Mouse (Mus musculus) cerebellum, adult 18-20 months (tissue): ENCODE data around the gene Dot1l.

Experiments used
- DNase-seq, 2 experiments: peaks; one replicate each; pipeline ENCODE4 v3.0.0; 2021

Gene Dot1l

DNA sequence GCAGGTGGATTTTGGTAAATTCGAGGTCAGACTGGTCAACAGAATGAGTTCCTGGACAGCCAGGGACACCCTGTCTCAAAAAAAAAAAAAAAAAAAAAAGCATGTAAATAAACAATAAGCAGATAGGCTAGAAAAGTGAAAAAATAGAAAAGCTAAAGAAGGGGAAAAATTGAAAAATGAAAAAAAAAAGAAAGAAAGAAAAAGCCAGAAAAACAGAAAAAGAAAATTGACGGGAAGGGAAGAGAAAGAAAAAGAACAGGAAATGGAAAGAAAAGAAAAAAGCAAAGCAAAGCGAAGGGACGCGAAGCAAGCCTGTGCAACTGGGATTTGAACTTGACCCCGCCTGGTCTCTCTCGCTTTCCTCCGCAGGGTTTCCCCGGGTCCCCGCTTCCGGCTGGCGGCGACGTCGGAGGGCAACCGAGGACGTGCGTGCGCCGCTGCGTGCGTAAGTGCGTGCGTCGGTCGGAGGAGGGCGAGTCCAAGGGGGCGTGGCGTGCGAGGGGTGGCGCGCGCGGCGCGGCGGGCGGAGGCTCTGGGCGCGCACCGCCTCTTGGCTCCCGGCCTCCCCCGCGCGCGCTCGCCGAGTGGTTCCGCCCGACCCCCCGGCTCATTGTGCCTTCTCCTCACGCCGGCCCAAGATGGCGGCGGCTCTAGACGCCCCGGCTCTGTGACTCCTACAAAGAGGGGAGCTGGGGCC, at the start of gene Dot1l:
Gene Dot1l, plus strand, starts transcription at position 613 of the 697 bp plus-strand sequence.
- DNase-seq = peak; percentile 98 to 100

DNA sequence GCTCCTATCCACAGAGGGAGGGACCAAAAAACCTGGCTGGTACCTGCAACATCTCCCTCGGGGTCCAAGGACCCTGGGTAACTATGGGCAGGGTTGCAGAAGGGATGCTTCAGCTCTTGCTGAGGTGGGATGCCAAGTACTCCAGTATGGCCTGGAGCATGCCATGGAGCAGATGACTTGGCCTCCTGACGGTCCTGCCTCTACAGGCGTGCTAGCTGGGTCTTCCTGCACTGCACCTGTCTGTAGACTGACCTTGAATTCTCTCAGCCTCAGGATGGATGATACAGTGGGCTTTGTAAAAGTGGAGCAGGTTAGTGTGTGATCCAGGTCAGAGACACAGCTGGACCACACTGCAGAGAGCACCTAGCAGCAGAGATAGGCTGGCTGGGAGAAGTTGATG, 49.5 kb upstream of the Dot1l start:
- no peak for DNase-seq

DNA sequence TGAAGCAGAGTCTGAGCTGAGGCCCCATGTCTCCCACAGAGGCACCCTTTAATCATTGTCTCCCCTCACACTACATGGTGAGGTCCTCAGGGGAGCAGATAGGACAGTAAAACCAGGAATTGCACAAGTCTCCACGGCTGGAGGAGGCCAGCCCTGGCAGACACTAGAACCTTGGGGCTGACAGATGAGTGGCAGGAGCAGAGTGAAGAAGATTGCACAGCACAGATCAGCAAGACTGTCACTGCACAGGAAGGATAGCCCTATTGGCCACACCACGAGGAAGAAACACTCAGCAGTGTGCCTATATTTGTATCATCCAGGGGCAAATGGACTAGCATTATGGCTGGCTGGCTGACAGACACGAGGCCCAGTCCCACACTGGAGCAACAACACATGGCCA, 44.2 kb upstream of the Dot1l start:
- no peak for DNase-seq

DNA sequence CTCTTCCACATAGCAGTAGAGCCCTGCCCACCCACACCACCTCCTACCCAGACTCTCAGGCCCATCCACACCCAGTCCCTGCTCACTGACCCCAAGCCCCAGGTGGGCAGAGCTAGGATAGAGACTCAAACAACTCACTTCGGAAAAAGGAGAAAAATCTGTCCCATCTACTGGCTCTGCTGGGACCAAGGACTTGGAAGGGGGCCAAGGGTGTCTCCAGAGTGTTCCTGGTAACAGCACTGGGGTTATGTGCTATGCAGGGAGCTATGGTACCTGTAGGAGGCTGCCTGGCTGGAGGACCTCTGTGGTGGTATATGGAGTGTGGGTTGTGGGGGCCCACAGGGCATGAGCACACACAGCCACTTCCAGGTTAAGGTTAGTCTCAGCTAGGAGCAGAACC, 37.7 kb upstream of the Dot1l start:
- no peak for DNase-seq

DNA sequence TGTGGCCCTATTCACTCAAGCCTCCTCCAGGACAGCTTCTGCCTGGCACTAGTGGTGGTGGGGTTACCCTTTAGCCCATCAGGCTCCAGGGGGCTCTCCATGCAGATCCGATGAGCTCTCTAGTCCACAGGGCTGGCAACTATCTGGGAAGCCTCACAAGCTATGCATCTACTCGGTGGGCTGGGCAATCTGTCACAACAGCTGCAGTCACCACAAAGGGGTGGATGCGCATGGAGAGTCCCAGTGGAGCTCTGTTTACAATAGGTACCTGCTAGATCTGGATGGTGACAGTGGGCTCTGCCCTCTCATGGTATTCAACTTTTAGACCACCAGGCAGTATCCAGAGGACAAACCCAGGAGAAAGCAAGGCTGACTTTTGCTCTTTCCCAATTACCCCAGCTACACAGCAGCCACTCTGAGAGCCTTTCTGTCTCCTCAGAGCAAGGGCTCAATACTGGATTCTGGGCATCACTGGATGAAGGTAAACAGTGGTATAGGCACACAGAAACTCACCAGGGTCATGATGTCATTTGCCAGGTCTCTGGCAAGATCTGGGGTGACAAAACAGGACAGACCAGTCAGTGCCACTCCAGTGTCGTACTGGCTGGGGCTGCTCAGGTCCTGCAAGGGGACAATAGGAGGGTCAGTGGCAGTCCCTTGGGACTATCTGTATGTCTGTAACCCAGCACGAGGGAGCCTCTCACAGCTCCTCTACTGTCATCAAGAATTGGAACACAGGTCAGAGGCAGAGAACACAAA, 27.5 kb upstream of the Dot1l start:
- DNase-seq = no peak

DNA sequence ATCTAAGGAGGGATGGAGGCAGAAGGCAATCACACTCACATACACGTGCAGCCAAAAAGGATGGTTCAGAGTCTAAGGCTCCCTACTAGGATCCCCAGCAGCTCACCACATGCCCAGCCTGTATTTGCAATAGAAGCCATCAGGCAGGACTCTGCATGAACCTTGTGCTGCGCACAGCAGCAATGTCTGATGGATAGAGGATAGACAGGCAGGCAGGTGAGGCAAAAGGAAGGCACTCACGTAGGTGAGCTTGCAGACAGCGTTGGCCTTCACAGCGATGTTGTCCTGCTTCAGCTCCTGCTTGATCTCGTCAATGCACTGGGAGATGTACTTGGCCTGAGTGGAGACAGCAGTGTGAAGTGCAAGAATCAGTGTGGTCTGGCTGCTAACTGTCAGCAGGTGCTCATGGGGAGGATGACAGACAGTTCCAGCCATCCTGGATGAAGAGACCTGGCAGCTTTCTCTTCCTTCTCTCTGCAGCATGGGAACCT, 22.4 kb upstream of the Dot1l start:
- peak; percentile 44 to 57 for DNase-seq

DNA sequence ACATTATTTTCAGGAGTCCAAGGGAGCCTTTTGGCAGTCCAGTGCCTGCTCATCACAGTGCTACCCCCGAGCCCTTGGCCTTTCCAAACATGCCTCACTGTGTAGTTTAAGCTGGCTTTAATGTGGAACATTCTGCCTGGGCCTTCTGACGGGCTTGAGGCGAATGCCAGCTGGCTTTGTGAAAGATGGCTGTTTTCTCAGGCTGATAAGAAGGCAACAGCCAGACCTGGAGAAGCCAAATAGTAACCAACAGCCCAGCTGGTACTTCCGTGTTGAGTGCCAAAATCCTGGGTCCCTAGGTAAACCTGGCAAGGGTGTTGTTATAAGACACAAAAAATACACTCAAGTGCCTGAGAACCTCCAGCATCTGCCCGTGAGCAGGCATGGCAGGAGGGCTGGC, 18.3 kb upstream of the Dot1l start:
- peak; percentile 61 to 71 for DNase-seq

DNA sequence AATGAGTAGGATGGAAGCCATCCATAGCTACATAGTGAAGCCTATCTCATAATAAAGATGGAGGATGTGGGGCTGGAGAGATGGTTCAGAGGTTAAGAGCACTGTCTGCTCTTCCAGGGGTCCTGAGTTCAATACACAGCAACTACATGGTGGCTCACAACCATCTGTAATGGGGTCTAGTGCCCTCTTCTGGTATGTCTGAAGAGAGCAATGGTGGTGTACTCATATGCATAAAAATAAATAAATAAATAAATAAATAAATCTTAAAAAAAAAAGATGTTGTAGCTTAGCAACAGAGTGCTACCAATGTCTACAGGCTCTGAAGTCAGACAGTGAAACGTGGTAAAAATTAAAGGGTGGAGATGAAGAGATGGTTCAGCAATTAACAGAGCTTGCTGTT, 16.3 kb upstream of the Dot1l start:
- no peak for DNase-seq

DNA sequence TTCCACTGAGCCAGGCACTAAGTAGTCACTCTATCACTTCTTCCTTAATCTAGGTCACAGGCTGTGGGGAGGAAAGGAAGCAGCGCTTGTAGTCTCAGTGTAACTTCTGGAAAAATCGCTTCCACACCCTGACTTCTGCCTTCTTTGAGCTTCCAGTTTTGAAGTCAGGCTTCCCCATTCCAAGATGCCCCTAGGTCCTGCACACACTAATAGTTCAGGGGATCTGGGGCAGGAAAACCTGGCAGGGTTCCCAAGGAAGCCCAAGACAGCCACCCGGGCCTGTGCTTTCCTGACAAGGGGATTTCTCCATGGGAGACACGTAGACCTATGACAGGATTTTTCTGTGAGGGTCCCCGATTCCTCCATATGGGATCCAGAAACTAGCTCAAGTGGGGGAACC, 13.9 kb upstream of the Dot1l start:
- peak; percentile 32 to 52 for DNase-seq

DNA sequence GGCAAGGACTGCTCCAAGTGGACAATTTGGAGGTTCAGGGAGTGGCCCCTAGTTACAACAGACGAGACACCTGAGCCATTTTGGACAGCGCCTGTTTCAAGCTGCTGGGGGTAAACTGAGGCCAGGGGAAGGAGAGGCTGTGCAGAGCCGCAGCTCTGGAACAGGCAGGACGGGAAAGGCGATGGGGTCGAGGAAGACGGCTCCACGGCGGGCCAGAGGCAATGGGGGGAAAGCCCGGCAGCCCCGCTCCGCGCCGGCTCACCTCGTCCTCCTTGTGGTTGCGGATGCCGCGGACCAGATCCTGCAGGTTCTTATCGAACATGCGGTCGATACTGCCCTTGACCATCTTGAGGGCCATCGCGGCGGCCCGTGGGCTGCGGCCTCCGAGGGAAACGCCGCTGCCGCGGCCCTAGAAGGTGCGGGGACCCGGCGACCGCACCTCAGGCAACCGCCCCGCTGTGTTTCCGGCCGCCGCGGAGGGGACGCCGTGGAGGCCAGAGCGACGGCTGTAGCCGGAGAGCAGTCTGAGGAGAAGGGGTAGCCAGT, 13.3 kb upstream of the Dot1l start:
- peak in 1 of 2 experiments; percentile 22 for DNase-seq

DNA sequence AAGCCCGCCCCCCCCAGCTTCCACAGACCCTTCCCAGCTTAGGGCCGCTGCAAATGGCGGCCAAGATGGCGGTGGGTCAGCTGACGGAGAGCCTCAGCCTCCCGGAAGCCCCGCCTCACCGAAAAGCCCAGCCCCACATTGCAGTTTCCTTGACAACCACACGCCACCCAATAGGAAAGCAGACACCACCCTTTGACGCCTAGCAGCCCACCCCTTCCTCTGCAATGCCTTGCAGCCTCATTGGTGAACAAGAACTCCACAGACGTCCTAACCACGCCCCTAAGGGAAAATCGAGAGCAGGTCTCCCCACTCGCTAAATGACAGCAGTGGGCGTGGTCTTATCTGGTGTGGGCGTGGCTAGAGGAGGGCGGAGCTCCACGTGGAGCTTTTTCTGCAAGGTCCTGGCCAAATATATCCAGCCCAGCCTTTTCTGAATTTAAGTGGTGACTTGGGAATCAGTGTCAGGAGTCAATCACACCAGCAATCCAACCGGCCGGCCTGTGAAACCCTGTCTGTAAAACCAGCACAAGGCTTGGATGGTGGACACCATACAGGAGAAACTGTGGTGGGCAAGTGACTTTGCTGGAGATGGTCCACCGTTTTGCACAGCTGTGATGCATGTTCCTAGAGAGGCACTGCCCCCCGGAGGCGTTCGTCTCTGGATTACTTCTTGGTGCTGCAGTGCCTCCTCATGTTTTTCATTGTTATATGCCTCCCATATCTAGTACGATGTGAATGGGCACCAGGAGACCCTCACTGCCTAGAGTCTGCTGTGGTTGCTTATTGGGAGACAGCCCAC, 12.6 kb upstream of the Dot1l start, which contains the start of gene Ap3d1:
Gene Ap3d1, minus strand, starts transcription at position 85 of the 799 bp plus-strand sequence.
- DNase-seq = peak; percentile 95 to 99

DNA sequence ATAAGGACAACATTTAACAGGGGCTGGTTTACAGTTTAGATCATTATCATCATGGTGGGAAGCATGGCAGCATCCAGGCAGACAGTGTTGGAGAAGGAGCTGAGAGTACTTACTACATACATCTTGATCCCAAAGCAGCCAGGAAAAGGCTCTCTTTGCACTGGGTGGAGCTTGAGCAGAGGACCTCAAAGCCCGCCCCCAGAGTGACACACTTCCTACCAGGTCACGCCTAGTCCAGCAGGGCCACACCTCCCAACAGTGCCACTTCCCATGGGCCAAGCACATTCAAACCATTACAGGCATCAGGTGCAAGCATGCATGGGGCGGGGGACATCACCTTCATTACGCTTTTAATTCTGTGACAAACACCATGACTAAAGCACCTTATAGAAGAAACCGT, 10.7 kb upstream of the Dot1l start:
- peak in 1 of 2 experiments; percentile 31 for DNase-seq

DNA sequence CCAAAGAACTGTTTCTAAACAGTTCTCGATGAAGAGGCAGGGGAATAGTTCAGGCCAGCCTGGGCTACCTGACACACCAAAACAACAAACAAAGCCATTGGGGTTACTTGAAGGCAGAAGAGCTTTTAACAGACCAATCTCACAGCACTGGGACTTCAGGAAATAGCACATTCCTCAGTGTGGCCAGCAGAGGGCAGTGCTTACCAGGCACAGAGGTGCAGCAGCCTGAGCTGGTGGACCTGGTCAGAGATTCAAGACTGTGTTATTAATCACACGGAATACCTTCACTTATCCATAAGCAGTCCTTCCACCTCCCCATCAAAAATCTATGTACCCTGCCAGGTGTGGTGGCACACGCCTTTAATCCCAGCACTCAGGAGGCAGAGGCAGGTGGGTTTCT, 7.6 kb upstream of the Dot1l start:
- peak; percentile 86 to 90 for DNase-seq

DNA sequence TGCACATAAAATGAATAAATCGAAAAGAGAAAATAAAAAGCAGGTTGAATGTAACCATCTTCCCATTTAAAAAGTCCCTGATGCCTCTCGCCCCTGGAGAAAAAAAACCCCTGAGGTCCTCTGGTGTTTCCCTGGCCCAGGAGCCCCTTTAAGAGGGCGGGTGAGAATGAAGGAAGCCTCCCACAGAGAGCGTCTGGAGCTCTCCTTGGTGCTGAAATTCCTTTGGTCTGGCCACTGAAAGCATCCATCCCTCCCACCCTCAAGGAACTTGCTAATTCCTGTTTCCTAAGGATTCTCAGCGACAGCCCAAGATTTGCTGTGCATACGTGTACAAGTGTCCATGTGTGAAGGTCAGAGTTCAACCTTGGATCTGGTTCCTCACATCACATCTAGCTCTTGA, 6.4 kb upstream of the Dot1l start:
- no peak for DNase-seq

DNA sequence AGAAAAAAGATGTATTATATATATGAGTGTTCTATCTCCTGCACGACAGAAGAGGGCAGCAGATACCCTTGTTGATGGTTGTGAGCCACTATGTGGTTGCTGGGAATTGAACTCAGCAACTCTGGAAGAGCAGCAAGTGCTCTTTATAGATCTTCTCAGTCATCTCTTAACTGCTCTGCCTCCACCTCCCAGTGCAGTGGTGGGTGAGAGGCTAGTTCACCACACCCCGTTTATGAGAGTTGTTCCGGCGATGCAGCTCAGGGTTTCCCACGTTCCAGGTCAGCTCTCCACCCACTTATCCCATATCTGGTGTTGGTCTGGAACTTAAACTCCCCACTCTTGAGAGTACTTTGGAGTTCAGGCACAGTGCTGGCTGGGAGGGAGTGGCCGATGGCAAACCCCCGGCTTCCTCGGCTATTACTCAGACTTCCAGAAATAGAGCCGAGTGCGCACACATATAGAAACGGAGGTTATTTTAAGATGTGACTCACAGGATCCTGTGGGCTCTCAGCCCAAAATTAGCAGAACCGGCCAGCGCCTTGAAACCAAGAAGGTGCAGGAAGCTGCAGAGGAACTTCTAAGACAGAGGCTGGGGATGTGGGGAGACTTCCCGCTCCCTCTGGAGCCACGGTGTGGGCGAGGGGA, 3.7 kb upstream of the Dot1l start:
- DNase-seq = peak; percentile 62 to 69

DNA sequence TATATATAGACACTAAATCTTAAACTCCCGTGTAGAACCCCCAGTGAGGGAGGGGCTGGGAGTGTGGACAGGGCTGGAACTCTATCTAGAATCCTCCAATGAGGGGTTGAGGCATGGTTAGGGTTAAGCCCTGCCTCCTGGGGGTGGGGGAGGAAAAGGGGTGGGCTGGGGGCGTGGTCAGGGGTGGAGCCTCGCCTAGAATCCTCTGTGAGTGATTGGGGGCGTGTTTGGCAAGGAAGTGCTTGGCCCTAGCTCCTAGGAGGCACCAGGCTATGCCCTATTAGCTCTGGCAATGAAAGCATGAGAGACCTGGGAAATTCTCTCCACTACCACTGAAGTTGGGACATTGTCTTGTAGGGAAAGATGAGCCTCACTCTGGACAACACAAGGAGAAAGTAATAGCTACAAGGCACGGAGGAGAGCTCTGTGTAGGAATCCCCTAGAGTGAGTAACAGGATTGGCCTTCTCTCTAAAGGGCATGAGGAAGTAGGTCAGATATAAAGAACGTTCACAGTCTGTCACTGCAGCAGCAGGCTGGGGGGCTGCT, 2.9 kb upstream of the Dot1l start:
- DNase-seq = peak; percentile 48 to 52

DNA sequence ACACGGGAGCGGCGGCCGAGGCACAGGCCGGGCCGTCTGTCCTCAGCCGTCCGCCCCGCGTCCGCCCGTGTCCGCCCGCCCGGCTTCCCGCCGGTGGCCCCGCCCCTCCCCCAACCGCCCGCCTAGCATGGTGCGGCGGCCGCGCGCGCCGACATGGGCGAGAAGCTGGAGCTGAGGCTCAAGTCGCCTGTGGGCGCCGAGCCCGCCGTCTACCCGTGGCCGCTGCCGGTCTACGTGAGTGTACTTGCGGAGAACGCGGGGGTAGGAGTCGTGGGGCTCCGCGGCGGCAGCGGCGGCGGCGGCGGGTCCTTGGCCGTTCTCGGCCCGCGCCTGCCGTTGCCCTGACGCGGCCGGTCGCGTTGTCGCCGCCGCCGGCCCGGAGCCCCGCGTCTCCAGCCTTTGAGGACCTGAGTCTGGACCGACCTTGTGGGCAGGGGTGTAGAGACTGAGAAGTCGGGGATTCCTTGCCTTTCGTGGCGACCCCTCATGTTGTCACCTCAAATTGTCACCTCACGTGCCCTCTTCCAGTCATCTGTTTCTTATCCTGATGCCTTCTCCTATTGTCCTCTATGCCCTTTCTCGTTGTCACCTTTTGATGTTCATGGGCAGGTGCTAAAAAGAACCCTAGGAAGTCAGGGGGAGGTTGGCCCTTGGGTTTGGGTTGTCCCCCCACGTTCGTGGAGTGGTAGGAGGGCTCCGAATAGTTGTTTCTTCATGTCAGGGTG, 447 bp downstream of the Dot1l start:
- no peak for DNase-seq

DNA sequence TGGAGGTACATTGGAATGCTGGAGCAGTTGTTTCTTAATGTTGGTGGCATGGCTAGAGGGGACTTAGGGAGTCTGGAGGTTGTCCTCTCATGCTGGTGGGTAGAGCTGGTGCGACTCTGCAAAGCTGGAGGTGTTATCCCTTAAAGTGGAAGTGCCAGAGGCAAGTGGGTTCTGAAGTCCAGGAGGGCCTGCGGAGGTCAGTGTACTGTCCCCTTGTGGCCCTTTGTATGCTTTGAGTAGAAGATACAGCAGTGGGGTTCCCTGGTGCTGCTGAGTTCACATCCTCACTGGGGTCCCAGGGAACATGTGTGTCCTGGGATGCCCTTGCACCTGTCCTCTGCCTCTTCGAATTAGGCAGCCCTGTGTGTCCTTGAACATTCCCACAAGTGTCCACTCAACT, 1.1 kb downstream of the Dot1l start:
- DNase-seq = no peak

DNA sequence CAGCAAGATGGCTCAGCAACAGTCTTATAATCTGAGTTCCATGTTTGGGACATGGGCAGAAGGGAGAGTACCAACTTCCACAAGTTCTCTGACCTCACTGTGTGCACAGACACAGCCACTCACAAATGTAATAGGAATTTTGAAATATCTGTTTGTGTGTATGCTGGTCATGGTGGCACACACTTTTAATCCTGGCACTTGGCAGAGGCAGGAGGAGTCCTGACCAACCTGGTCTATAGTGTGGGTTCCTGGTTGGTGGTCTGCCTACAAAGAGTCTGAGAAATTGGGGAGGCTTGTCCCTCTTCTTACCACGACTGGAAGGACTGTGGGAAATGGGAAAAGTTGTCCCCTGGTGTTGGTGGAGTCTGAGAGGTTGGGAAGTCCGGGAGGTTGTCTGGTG, 1.5 kb downstream of the Dot1l start:
- DNase-seq = no peak

DNA sequence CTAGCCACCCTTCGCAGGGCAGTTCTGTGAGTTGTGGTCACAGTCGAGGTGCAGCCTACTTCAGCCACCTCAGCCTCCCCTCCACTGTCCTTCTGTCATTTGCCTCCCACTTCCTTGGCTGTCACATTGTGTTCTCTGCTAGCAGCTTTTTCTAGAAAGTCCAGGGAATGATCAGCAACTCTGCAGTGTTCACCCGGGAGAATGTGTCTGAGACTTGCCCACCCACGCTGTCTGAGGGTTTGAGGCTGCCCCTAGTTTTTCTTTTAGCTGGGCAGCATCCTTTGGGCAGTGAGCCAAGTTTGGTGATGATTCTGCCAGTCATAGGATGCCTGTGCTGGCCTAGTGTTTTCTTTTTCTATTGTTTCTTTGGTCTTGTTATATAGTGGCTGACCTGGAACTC, 2.0 kb downstream of the Dot1l start:
- DNase-seq = peak; percentile 34 to 53

DNA sequence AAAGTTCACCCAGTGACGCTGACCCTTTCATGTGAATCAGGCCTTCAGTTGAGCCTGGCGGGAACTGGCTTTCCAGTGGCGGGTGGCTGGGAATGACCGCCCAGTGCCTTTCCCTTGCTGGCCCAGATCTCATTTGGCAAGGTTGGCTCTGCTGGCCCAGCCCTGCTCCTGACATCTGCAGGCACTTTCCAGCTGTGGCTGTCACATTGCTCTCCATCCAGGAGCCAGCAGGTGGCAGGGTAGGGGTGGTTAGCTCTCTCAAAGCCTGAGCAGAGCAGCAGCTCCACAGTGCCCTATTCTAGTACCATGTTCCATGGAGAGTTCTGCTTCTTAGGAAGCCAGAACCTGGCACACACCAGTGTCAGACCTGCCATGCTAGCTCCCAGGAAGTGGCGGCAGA, 2.7 kb downstream of the Dot1l start:
- DNase-seq = peak; percentile 54 to 63

DNA sequence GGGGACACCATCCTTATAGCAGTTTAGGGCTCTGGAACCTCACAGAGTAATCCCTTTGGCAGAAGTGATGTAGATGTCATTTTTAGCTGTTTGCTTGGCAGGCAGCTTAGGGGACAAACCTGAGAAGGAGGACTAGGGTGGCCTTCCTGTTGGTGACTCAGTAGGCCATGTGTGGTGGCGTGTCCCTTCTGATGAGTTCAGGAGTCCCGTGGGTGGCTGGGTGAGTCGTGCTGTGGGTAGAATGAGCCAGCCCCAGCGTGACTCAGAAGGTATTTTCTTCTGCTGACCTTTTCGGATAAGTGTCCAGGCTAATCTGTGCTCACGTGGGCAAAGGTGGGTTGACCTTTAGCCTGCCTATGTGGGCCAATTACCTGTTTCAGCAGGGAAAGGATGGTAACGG, 3.6 kb downstream of the Dot1l start:
- peak in 1 of 2 experiments; percentile 55 for DNase-seq
